Mouse (Mus musculus) adrenal gland, adult (tissue): ENCODE measurements at regions not wholly inside any gene's neighbourhood (a gene's known extent, or its start where the extent isn't known, plus 50 kb on each side); places are given as distances from the start of the nearest gene placed in this dataset.

Experiments
- DNase-seq, 2 experiments: peaks; one replicate each; pipeline ENCODE4 v3.0.0; 2022 to 2023; ENCODE audit warnings: low spot score in 1 of 2; ENCODE audit not compliant: inconsistent age in 2 of 2

- DNase-seq = no peak
Measured at GRCm38 (mm10) chr6:97741427-97741826, 65.4 kb upstream of the Mitf start.

DNA sequence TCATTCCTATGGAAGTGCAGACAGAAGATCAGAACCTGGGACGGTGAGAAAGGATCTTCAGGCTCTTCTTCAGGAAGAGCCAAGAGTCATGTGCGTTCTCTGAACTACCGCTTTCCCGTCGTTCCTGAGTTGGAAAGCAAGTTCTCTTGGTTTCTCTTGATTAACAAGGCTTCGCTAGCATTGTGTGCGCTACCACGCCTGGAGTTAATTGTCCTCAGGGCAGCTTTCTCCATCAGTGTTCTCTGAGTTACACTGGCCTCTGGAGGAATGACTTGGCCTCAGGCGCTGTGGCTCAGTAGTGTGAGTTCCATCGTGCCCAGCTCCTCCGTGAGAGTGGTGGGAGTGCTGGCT, 66.0 kb upstream of the Mitf start:
- DNase-seq = no peak

DNA sequence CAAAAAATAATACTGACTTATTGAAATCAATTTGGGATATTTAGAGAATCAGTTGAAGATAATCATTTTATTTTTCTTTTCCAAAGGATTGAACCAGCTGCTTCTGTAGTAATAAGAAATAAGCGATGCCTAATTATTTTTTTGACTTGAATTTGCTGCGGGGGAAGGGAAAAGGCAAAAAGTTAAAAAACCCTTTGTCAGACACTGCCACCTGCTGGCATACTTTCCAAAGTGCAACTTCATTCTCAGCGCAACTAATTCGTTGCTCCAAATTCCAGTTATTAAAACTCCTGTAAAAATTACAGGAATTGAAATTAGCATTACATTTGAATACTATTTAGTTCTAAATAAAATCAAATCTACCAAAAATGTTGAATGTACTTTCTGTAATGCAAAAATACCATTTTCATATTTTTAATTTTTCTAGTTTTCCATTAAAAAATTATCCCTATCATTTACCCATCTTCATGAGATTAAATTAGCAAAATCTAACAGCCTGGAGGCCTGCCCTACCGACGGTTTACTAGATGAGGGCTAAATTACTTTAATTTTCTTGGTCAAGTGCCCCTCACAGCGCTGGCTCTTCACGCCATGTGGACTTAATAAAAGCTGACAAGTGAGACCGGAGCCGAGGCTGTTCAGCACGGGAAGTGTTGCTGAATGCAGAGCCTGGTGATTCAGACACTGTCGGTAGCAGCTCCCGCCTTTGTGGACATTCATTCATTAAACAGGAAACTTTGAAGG, 66.6 kb upstream of the Mitf start:
- DNase-seq = peak; percentile 32 to 84

GRCm38 (mm10) chr6:97738846-97739245, 68.0 kb upstream of the Mitf start:
- DNase-seq = no peak

GRCm38 (mm10) chr6:97730835-97731234, 76.0 kb upstream of the Mitf start:
- peak in 1 of 2 experiments; percentile 58 for DNase-seq

DNA sequence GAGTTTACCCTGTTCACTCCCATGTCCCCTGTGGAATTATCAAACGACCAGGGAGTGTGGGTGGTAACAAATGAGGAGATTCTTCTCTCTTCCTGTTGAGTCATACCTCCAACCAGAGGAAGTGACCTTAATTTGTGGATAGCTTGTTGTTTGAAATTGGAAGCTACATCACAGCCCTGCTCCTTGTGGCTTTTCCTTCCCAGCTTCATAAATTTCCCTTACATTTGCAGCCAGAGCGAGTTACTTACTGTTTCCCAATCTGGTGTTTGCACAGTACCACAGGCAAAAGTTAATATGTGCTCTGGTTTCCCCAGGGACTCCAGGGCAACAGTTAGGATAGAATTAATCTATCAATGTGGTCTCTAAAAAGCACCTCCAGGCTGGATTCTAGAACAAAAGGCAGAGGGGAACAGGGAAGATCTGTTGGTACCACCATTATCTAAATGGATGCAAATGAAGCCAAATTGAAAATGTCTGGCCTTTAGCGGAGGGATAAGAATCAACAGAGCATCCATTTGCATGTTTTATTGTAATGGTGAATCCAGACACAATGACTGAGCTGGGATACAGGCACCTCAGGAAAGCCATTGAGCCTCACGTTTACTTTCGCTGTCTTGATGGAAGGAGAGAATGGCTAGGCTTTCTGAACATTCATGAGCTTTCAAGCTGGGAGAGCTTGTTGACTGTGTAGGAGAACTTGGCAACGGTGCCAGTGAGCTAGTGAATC, 88.5 kb upstream of the Mitf start:
- peak; percentile 11 to 50 for DNase-seq

DNA sequence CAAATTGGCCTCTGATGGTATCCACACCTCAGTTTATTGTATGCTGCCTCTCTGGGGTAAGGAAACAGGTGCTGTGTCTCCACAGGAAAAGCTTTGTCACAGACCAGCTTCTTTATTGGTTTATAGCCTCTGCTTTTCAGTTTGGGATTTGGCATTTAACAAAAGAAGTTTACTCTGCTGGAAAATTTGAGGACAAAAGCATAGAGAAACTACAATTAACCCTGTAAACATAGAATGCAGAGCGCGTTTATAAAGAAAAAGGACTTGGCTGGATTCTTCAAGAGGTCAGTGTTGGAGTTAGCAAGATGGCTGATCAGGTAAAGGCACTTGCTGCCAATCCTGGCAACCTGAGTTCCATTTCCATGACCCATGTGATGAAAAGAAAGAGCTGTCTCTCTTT, 90.1 kb upstream of the Frmd4b start:
- DNase-seq = no peak

- DNase-seq = no peak
Measured at GRCm38 (mm10) chr6:97704361-97704760, 87.0 kb upstream of the Frmd4b start.

DNA sequence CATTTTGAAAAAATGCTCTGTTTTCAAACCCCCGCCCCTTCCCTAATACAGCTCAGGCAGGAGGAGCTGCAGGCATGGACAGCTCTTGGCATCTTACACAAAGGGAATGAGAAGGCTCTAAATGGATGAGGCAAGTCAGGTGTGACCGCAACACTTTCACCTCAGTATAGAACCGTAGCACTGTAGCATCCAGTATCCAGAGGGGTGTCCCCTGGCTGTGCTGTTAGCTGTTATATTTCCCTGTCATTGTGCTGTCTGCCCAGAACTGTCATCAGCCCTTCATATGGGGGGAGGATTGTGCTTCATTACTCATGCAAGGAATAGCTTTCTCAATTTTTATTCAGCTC, 82.4 kb upstream of the Frmd4b start:
- no peak for DNase-seq

DNA sequence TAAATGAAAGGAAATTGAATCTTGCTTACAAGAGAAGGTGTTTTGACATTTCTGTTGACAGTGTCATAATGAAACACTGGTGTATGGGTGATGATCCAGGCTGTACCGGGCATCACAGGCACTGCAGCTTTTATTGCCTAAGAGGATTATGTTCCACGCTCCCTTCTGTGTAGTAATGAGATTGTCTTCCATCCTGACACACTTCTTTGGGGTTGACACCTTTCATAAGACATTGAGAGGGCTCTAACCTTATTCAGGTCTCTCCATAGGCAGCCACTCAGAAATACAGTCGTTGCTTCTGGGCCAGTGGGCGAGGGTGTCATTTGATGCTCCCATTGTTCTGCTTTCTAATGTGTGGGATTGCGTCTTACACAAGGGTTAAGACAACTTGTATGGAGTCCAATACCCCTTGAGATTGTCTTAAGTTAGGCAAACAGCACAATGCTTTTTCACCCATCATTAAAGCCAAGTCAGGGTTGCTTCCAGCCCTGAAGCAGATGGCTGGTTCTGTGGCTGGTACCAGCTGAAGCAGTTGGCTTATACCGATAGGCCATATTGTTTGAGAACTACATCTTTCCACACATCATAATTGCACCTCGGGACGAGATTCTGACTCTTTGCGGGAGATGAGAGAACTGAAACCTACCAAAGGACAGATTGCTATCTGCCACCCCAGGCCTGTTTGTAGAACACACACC, 81.9 kb upstream of the Frmd4b start:
- DNase-seq = no peak

- DNase-seq = no peak
Measured at GRCm38 (mm10) chr6:97693281-97693680, 75.9 kb upstream of the Frmd4b start.

DNA sequence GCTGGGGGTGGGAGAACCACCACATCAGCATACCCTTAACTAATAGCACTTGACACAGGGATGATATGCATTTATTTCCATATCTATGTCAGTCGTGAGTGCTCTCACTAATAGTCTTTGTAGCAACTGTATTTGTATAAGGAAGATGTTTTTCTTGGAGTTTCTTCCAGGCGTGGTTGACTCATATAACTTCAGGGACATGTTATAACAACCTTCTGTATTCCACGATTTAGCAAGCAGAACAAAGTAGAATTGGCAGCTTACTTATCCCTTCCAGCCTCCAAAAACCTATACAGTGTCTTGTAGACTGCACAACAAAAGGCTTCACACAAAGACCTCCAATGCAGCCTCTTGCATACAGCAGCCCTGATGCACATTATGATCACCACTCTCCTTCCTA, 73.8 kb upstream of the Frmd4b start:
- DNase-seq = no peak

- DNase-seq = no peak
Measured at GRCm38 (mm10) chr6:97684335-97684734, 67.0 kb upstream of the Frmd4b start.

GRCm38 (mm10) chr6:97682213-97682612, 64.9 kb upstream of the Frmd4b start:
- no peak for DNase-seq

DNA sequence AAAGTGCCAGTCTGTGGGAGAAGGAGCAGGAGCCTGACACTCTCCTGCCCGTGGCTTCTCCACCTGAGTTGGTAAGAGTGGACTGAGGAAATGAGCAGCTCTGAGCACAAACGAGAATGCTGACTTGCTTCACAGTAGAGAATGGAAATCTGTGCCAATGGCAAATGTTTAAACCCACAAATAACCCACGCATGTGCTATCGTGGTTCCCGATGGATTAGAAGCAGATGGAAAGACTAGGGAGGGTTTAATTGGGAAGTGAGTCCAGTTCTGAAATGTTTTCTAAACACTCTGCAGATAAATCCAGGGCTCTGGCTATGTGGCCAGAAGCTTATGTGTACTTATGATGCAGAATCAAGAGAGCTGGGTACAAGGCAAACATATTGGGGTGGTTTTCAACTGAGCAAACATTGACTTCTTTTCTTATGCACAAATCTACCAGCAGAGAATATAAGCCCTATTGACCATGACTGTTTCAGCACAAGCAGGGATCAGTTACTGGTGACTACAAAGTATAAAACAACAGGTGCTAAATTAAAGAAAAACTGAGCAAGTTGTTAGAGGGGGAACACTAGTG, 57.9 kb upstream of the Frmd4b start:
- DNase-seq = no peak

DNA sequence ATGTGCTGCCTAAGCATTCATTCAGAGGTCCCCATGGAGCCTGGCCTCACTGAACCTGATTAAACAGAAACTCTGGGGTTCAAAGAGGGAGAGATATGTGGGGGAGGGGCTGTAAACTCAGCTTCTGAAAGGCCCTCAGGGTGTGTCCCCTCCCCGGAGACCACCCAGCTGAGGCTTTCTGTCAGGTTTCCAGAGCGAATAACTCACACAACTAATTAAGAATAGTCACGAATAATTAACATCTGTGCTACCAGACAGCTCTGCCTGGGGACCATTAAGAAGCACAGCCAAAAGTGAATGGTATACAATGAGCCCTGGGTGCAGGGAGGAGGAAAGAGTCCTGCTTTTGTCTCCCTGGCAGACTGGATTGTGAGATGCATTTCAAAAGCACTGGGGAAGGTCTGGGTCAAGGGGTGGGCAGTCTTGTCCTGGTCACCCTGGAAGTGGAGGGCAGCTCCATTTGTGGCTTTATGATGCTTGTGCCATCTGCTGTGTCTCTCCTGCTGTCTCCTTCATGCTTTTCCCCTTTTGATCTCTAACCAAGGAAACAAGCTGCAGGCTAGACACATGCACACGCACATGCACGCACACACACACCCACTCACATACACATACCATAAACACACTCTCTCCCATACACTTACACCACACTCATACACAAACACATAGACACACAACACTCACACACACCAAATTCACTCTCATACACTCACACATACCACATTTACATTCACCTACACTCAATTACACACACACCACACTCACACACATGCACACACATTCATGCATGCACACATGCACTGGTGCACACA, 49.7 kb upstream of the Frmd4b start:
- no peak for DNase-seq
